Mouse (Mus musculus) ES-Bruce4 (cell line): ENCODE data around the gene Kctd13.

Experiments used
- CTCF ChIP-seq: IDR thresholded peaks from one replicate; pipeline ENCODE4 v1.8.1; 2011; ENCODE audit warnings: low read depth, low read length
- POLR2A ChIP-seq: IDR thresholded peaks from one replicate; pipeline ENCODE4 v1.8.1; 2011; ENCODE audit warnings: low read length; ENCODE audit not compliant: insufficient read depth

GRCm38 (mm10) chr7:126951741-126952140, 23.1 kb downstream of the Kctd13 start:
- TF ChIP-seq CTCF (no peak), POLR2A (no peak)
